Mouse (Mus musculus) embryonic facial prominence, embryonic 14.5 days (tissue): ENCODE results near the gene Ltbp3. TPM values are rescaled to one million over a fixed set of nuclear protein-coding genes. Genes with fewer than 3 reads are reported as not detected.
A peak's percentile ranks its signal among the peaks of the same experiment; 100 is the strongest.

Source experiments
- ATAC-seq: fragments of 200-750 bp; cut with Nextera tagmentation; 2 replicates; pipeline ENCODE4 v1.8.0; 2017; ENCODE audit warnings: low read depth, moderate number of reproducible peaks, moderate TSS enrichment
- DNase-seq: peaks from one replicate; pipeline ENCODE4 v3.0.0-alpha.2; 2015; ENCODE audit warnings: low spot score
- H3K27ac ChIP-seq: fragments of 300-500 bp; sonication (generic); replicated peaks from 2 replicates; pipeline ENCODE4 v1.5.1; 2014; ENCODE audit warnings: low read depth, mild to moderate bottlenecking, low read length, moderate library complexity
- H3K27me3 ChIP-seq: fragments of 300-500 bp; sonication (generic); replicated peaks from 2 replicates; pipeline ENCODE4 v1.6.1; 2014; ENCODE audit warnings: low read length; ENCODE audit not compliant: control insufficient read depth, insufficient read depth
- H3K36me3 ChIP-seq: fragments of 300-500 bp; sonication (generic); 2 replicates; pipeline ENCODE4 v1.6.1; 2014; ENCODE audit warnings: low read length, mixed read lengths; ENCODE audit not compliant: control insufficient read depth, insufficient read depth
- H3K4me1 ChIP-seq: fragments of 300-500 bp; sonication (generic); 2 replicates; pipeline ENCODE4 v1.6.1; 2014; ENCODE audit warnings: antibody characterized with exemption, low read length; ENCODE audit not compliant: control insufficient read depth, insufficient read depth
- H3K4me2 ChIP-seq: fragments of 300-500 bp; sonication (generic); 2 replicates; pipeline ENCODE4 v1.6.1; 2014; ENCODE audit warnings: low read depth, mild to moderate bottlenecking, low read length, moderate library complexity, mixed read lengths
- H3K4me3 ChIP-seq: fragments of 300-500 bp; sonication (generic); 2 replicates; pipeline ENCODE4 v1.5.1; 2014; ENCODE audit warnings: low read depth, mild to moderate bottlenecking, low read length
- H3K9ac ChIP-seq: fragments of 300-500 bp; sonication (generic); 2 replicates; pipeline ENCODE4 v1.6.1; 2014; ENCODE audit warnings: low read depth, mild to moderate bottlenecking, low read length, moderate library complexity, mixed read lengths
- H3K9me3 ChIP-seq: fragments of 300-500 bp; sonication (generic); 2 replicates; pipeline ENCODE4 v1.6.1; 2016; ENCODE audit warnings: low read length; ENCODE audit not compliant: control insufficient read depth
- WGBS: fragments of 180-500 bp; shearing (Covaris S2); extraction: QIAGEN DNeasy Blood & Tissue Kit; methylation state at CpG from one replicate; pipeline ENCODE4 v1.1.7; 2014; 5-methylcytosine and 5-hydroxymethylcytosine counted together
- polyA plus RNA-seq: library from polyadenylated mRNA; unstranded; fragments of >200 nt; fragmentation: Nextera tagmentation; extraction: Ambion mirVana; gene quantifications from 2 replicates; pipeline ENCODE4 v1.2.1, GENCODE M21; 2014

Gene Ltbp3
- polyA plus RNA-seq, 1 experiment from 2014 or later: 68.0 TPM

DNA sequence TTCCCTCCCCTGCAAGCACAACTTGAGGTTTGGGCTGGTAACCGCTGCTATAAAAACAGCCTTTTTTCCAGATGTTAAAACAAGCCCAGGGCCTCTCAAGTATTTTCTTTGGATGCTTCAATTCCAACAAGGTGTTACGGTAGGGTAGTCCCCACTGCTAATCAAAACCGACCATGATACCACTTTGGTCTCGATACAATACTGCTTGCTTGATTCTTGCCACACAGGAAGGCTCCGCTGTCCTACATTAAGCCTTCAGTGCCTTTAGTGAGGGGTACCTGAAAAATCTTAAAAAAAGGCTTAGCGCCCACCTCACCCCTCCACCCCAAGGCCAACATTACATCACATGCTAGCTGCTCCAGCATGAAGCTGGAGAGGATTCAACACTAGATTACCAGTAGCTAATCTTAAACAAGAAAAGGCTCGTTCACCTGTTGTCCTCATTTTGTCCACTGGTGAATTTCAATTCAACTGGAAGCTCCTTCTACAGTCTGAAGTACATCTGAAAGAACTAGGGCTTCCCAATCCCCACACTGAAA is 55.9 kb downstream of the Ltbp3 start:
- H3K9ac ChIP-seq: peak overlapping the region; percentile 99
- H3K27ac ChIP-seq: peak overlapping the region; percentile 2
- peaks cover 61% of the 10 kb centered on the region for H3K36me3 ChIP-seq
- H3K4me1 ChIP-seq: peaks cover 6% of the 10 kb centered on the region
- no peaks in the 10 kb centered on the region for H3K27me3 ChIP-seq
- H3K4me2 ChIP-seq: peak overlapping the region; percentile 84
- peak overlapping the region; percentile 90 for H3K4me3 ChIP-seq
- no peak for ATAC-seq
- DNase-seq: no peak
- H3K9me3 ChIP-seq: no peaks in the 10 kb centered on the region
- WGBS: 52% methylated on average over 7 of the region's 7 CpGs

DNA sequence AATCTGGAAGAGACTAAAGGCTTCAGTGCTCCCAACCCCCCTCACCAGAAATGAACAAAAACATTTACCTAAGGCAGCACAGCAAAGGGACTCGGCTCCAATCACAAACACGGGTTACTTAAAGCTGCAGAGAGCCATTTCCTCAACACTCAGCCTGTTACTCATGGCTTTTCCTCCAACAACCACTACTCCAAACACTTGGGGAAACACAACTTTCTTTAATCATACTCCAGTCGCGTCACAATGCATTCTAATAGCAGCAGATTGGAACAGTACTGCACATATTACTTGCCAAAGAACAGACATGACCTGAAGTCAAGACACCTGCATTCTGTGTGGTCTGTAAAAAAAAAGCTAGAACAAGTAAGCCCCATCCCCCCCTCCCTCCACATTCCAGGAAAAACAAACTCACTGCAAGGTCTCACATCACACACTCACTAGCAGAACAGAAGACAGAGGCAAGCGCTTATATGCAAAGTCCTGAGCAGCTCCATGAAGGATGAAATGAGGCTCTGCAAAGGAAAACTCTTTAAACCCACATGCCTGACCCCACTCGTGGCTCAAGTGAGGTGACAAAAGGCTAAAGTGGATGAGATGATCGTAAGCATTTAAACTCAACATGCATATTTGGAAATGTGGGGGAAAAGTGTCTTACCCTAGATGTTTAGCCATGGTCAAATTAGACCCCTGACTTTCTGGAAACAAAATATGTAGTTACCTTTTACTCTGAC is 56.8 kb downstream of the Ltbp3 start:
- no peaks in the 10 kb centered on the region for H3K27me3 ChIP-seq
- peak overlapping the region; percentile 84 for H3K4me2 ChIP-seq
- ATAC-seq (no peak), DNase-seq (no peak)
- H3K9ac ChIP-seq: peak overlapping the region; percentile 99
- WGBS: 11% methylated on average over 7 of the region's 7 CpGs
- H3K27ac ChIP-seq: peak overlapping the region; percentile 25; the same call in 1 of the 2 replicates
- H3K9me3 ChIP-seq: no peaks in the 10 kb centered on the region
- H3K36me3 ChIP-seq: peaks cover 61% of the 10 kb centered on the region
- peaks cover 6% of the 10 kb centered on the region for H3K4me1 ChIP-seq
- H3K4me3 ChIP-seq: peak overlapping the region; percentile 90

DNA sequence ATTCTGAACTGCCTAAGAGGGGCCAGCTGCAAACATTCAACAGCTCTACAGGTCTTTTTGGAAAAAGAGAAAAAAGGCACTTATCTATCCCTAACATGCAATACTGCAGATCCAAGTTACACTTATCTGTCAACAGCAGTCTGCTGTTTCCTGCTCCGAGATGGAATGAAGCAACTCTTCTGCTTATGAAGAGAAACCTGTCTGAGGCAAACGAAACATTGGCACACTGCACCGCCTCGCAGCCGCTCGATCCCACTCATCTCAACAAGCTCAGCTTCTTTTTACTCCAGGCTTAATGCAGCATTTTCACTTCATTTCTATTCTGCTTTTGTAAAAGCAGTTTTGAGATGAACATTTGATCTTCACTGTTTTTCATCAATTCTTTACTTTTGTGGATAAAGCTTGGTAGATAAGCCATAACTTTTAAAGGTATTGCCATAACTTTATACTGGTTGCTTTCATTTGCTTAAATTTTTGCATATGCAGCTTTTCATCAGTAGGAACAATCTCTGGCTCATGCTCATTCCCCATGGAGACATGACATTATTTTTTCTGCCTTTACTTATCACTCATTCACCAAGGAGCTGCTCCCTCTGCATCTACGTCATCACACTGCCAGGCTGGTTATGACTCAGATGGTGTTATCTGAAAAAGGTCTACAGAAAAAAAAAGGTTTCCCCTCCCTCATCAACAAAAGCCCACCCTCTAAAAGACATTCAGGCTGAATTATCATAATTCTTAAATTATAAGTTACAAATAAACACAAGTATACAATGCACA is 58.2 kb downstream of the Ltbp3 start:
- Histone ChIP-seq H3K9ac (peak overlapping the region; percentile 99), H3K4me1 (peaks cover 7% of the 10 kb centered on the region), H3K9me3 (no peaks in the 10 kb centered on the region), H3K27ac (peak overlapping the region; percentile 100), H3K36me3 (peaks cover 61% of the 10 kb centered on the region), H3K4me3 (peak overlapping the region; percentile 90), H3K27me3 (no peaks in the 10 kb centered on the region), H3K4me2 (peak overlapping the region; percentile 84)
- ATAC-seq: no peak
- no peak for DNase-seq
- WGBS: under 1% methylated on average over 7 of the region's 7 CpGs

DNA sequence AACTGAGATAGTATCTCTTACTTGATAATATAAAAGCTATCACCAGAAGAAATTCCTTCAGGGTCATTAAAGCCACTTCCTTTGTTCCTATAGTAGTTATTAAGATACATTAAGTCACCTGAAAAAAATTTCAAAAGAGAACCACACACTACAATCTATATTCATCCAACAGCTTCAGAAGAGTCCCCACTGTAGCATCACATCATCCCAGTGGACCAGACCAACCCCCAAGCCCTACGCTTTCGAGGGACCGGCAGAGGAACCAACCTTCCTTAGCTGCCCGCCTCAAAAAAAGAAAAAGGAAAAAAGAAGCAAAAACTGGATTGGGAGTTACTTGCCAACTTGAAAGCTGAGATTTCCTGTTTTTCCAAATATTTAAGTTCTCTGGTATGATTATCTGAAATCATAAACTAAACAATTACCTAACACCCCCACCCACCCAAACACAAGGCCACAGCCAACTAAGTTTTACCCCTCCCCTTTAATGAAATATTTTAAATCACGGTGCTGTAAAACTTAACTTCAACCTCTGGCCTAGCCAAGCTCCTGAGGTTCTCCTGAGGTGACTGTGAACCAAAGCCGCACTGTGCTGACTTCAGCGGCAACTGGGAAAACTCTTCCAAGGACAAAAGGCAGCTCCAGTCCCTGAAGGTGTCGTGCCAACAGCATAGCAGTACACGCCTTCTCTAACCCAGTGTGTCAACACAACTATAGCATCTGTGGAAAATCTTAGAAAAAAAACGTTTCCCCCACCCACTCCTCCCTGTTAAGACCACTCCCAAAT is 59.1 kb downstream of the Ltbp3 start:
- Histone ChIP-seq H3K4me2 (peak overlapping the region; percentile 84), H3K9me3 (no peaks in the 10 kb centered on the region), H3K4me1 (peaks cover 16% of the 10 kb centered on the region), H3K27ac (peak overlapping the region; percentile 100), H3K9ac (peak overlapping the region; percentile 99), H3K27me3 (no peaks in the 10 kb centered on the region), H3K36me3 (peaks cover 60% of the 10 kb centered on the region), H3K4me3 (peak overlapping the region; percentile 90)
- WGBS: under 1% methylated on average over 10 of the region's 10 CpGs
- ATAC-seq (no peak), DNase-seq (peak; percentile 62)

DNA sequence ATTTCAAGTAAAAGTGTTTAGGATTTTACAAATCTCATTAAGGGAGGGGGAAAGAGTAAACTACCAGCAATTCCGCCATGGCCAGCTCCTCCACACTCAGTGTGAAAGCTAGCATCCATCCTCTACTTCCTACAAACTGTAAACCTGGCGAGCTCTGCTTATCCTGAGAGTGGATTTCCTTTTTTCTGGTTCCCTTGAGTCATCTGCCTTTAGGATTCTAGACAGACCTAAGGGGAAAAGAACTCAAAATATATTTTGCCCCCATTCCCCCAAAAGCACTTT is 59.6 kb downstream of the Ltbp3 start:
- DNase-seq: no peak
- 0% methylated on average over 2 of the region's 2 CpGs for WGBS
- ATAC-seq: no peak
- H3K36me3 ChIP-seq: peaks cover 55% of the 10 kb centered on the region
- no peaks in the 10 kb centered on the region for H3K9me3 ChIP-seq
- H3K4me2 ChIP-seq: peak overlapping the region; percentile 84
- no peaks in the 10 kb centered on the region for H3K27me3 ChIP-seq
- peak overlapping the region; percentile 90 for H3K4me3 ChIP-seq
- H3K9ac ChIP-seq: peak overlapping the region; percentile 99
- H3K27ac ChIP-seq: peak overlapping the region; percentile 100
- H3K4me1 ChIP-seq: peaks cover 21% of the 10 kb centered on the region

DNA sequence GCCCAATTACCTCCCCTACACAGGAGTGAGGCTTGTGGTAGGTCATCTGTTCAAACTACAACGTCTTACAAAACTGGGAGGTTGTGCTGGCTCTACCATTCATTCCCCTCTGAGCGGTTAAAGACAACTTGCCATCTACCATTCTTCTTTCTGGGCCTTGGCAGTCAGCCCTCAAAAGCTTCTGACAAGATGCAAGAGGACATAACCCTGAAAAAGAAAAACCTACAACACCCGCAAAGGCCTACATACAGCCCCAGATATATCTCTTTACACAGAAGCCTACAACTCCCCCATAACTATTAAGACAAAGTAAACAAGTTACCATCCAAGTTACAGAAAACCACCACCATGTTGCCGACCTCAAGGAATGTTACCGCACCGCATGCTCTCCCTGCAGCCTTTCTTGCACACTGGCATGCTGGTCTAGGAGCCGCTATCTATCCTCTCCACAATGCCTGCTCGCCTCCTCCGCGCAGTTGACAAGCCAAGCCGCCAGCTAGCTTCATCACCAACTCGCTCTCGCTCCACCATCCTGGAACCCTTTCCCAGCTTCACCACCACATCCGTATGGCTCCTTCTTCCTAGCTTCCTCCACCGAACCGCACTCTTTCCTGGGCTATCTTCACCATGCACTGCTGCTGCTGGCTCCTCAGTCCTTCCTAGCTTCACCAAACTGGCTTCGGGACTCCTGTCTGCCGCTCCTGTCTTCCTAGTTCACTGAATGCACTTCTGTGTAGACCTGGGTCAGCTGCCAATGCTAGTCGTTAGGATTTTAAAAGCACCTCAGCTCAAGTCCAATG is 60.1 kb downstream of the Ltbp3 start:
- Histone ChIP-seq H3K9me3 (no peaks in the 10 kb centered on the region), H3K36me3 (peaks cover 49% of the 10 kb centered on the region), H3K27ac (peak overlapping the region; percentile 100), H3K4me2 (peak overlapping the region; percentile 84), H3K4me3 (peak overlapping the region; percentile 90), H3K27me3 (no peaks in the 10 kb centered on the region), H3K9ac (peak overlapping the region; percentile 99), H3K4me1 (peaks cover 22% of the 10 kb centered on the region)
- DNase-seq: no peak
- ATAC-seq: no peak
- 1% methylated on average over 19 of the region's 19 CpGs for WGBS

DNA sequence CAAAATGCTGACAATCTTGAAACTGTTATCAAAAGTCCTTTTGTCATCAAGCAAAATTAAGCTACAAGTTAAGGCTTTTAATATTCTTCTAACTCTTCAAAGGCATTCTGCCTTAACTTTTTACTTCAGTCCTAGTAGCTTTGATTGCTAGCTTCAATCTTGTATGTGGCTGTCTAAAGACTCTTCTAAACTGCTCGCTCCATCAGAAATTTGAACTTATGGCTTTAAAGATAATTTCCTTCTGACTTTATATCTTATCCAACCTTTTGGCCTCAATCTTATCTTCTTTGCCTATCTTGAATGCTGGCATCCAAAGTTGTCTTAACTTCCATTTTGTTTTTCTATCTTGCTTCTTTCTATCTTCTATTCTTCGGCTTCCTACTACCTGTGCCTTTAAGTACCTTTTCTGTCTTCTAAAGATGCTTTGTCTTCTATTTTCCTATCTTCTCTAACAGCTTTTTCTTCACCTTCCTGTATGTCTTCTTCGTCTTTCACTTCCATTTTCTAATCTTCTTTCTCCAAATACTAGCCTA is 60.8 kb downstream of the Ltbp3 start:
- H3K9ac ChIP-seq: peak overlapping the region; percentile 99
- no peak for DNase-seq
- 1% methylated on average over 3 of the region's 3 CpGs for WGBS

More for the DNA sequence above, 60.8 kb downstream of the Ltbp3 start:
- Histone ChIP-seq H3K36me3 (peaks cover 42% of the 10 kb centered on the region), H3K4me3 (peak overlapping the region; percentile 90), H3K4me2 (peak overlapping the region; percentile 84), H3K27me3 (no peaks in the 10 kb centered on the region), H3K9me3 (no peaks in the 10 kb centered on the region), H3K4me1 (peaks cover 27% of the 10 kb centered on the region), H3K27ac (peak overlapping the region; percentile 100)
- no peak for ATAC-seq
